Mouse (Mus musculus) hindbrain, embryonic 15.5 days (tissue): ENCODE measurements around the gene Atf6. TPM values are rescaled to one million over a fixed set of nuclear protein-coding genes. Genes with fewer than 3 reads are reported as not detected.
A peak's percentile ranks its signal among the peaks of the same experiment; 100 is the strongest.

Source experiments
- ATAC-seq: fragments of 200-750 bp; cut with Nextera tagmentation; 2 replicates; pipeline ENCODE4 v1.8.0; 2017; ENCODE audit warnings: low read depth, moderate number of reproducible peaks, moderate TSS enrichment; ENCODE audit not compliant: low FRiP score
- H3K27ac ChIP-seq: fragments of 300-500 bp; sonication (generic); replicated peaks from 2 replicates; pipeline ENCODE4 v1.5.1; 2015; ENCODE audit warnings: mild to moderate bottlenecking, inconsistent platforms
- H3K27me3 ChIP-seq: fragments of 300-500 bp; sonication (generic); 2 replicates; pipeline ENCODE4 v1.6.1; 2015; ENCODE audit warnings: control low read depth, inconsistent platforms
- H3K36me3 ChIP-seq: fragments of 300-500 bp; sonication (generic); 2 replicates; pipeline ENCODE4 v1.6.1; 2015; ENCODE audit warnings: control low read depth, inconsistent platforms
- H3K4me1 ChIP-seq: fragments of 300-500 bp; sonication (generic); replicated peaks from 2 replicates; pipeline ENCODE4 v1.6.1; 2015; ENCODE audit warnings: control low read depth, inconsistent platforms
- H3K4me2 ChIP-seq: fragments of 300-500 bp; sonication (generic); 2 replicates; pipeline ENCODE4 v1.6.1; 2015; ENCODE audit warnings: moderate library complexity, mild to moderate bottlenecking, inconsistent platforms
- H3K4me3 ChIP-seq: fragments of 300-500 bp; sonication (generic); 2 replicates; pipeline ENCODE4 v1.5.1; 2015; ENCODE audit warnings: mild to moderate bottlenecking, inconsistent platforms
- H3K9ac ChIP-seq: fragments of 300-500 bp; sonication (generic); 2 replicates; pipeline ENCODE4 v1.6.1; 2015; ENCODE audit warnings: inconsistent platforms
- H3K9me3 ChIP-seq: fragments of 300-500 bp; sonication (generic); 2 replicates; pipeline ENCODE4 v1.6.1; 2016; ENCODE audit warnings: control low read depth, inconsistent platforms
- WGBS: fragments of 180-500 bp; shearing (Covaris S2); methylation state at CpG from one replicate; pipeline ENCODE4 v1.1.7; 2015; 5-methylcytosine and 5-hydroxymethylcytosine counted together
- polyA plus RNA-seq: library from polyadenylated mRNA; unstranded; fragments of >200 nt; fragmentation: Nextera tagmentation; extraction: Ambion mirVana; gene quantifications from 2 replicates; pipeline ENCODE4 v1.2.1, GENCODE M21; 2015

The Atf6 gene
- polyA plus RNA-seq, 1 experiment from 2014 or later, result 7.6 TPM

DNA sequence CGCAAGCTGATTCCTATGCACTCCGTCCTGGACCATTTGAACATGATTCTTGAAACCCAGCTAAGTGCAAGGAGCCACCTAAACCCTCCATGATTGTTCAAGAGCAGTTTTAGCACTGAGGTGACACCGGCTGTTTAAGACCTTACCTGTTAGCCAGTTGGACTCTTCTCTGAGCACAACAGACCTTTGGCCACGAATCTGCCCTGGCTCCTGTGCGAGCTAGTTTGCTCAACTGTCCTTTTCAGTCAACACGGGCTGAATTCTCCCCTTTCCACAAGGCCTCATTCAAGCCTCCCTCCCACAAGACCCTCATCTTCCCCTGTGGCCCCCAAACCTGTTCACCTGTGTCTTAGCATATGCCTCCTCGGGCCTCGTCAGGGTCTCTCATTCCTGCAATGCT is 170.6 kb downstream of the Atf6 start:
- Histone ChIP-seq H3K4me3 (no peak overlapping the region), H3K36me3 (no peaks in the 10 kb centered on the region), H3K27me3 (no peaks in the 10 kb centered on the region), H3K9ac (no peak overlapping the region), H3K27ac (no peak overlapping the region), H3K9me3 (no peaks in the 10 kb centered on the region), H3K4me1 (no peaks in the 10 kb centered on the region), H3K4me2 (no peak overlapping the region)
- no peak for ATAC-seq
- WGBS, result 93% methylated on average over 8 of the region's 8 CpGs

- no peak for ATAC-seq
- Histone ChIP-seq H3K27me3 (no peaks in the 10 kb centered on the region), H3K27ac (no peak overlapping the region), H3K36me3 (no peaks in the 10 kb centered on the region), H3K9ac (no peak overlapping the region), H3K4me1 (no peaks in the 10 kb centered on the region), H3K4me2 (no peak overlapping the region), H3K9me3 (no peaks in the 10 kb centered on the region), H3K4me3 (no peak overlapping the region)
- WGBS, result 62% methylated on average over 6 of the region's 6 CpGs
These were observed 172.2 kb downstream of the Atf6 start for GRCm38 (mm10) chr1:170695326-170695725.

DNA sequence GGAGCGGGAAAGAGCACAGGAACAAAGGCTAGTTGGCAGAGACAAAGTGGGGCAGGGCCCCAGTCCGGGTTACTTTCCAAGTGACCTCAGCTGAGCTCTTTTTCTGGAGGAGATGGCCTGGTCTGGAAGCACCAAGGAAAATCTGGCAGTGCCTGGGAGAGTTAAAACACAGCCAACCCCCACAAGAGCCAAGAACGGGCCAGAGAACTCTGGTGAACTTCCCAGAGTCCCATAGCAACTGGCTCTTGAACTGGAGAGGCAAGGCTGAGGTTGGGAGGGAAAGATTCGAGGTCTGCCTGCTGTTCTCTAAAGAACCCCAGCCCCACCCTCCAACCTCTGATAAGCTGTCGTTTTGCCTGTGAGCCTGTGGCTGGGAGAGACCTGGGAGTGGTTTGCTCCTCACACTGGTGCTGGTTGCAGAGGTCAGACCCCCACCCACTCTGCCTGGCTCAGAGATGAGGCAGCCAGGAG is 172.7 kb downstream of the Atf6 start:
- no peak for ATAC-seq
- H3K36me3 ChIP-seq, result no peaks in the 10 kb centered on the region
- no peak overlapping the region for H3K27ac ChIP-seq
- no peak overlapping the region for H3K9ac ChIP-seq
- H3K9me3 ChIP-seq, result no peaks in the 10 kb centered on the region
- H3K4me2 ChIP-seq, result no peak overlapping the region
- 50% methylated on average over 5 of the region's 5 CpGs for WGBS
- no peaks in the 10 kb centered on the region for H3K27me3 ChIP-seq
- H3K4me3 ChIP-seq, result no peak overlapping the region
- H3K4me1 ChIP-seq, result no peaks in the 10 kb centered on the region

- WGBS, result 90% methylated on average over 5 of the region's 5 CpGs
- no peak overlapping the region for H3K4me3 ChIP-seq
- no peak overlapping the region for H3K27ac ChIP-seq
- H3K4me1 ChIP-seq, result no peaks in the 10 kb centered on the region
- H3K9ac ChIP-seq, result no peak overlapping the region
- H3K4me2 ChIP-seq, result no peak overlapping the region
- H3K36me3 ChIP-seq, result no peaks in the 10 kb centered on the region
- H3K9me3 ChIP-seq, result no peaks in the 10 kb centered on the region
- no peak for ATAC-seq
- no peaks in the 10 kb centered on the region for H3K27me3 ChIP-seq
These were observed 176.3 kb downstream of the Atf6 start for GRCm38 (mm10) chr1:170691301-170691700.

GRCm38 (mm10) chr1:170689773-170690172 is 177.8 kb downstream of the Atf6 start:
- ATAC-seq, result no peak
- H3K9me3 ChIP-seq, result no peaks in the 10 kb centered on the region
- no peaks in the 10 kb centered on the region for H3K27me3 ChIP-seq
- 97% methylated on average over 8 of the region's 8 CpGs for WGBS
- H3K4me1 ChIP-seq, result no peaks in the 10 kb centered on the region
- H3K4me3 ChIP-seq, result no peak overlapping the region
- no peak overlapping the region for H3K9ac ChIP-seq
- H3K36me3 ChIP-seq, result no peaks in the 10 kb centered on the region
- no peak overlapping the region for H3K4me2 ChIP-seq
- no peak overlapping the region for H3K27ac ChIP-seq

DNA sequence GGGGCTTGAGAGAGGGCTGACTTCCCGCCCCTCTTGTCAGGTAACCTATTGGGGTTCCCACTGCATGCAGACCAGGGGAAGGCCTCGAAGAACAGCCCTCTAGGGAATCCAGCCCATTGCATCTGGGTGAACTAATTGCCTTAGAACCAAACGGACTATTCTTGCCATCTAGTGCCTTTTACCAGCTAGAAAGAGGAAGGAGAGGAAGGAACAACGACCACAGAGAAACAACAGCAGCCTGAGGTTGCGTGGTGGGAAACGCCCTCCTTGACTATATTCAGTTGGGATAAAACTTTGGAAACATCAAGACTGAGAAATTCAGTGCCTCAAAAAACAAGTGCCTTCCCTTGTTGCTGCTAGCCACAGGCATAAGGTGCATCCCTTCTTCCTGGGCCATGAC is 183.7 kb downstream of the Atf6 start:
- Histone ChIP-seq H3K9ac (no peak overlapping the region), H3K27ac (no peak overlapping the region), H3K9me3 (no peaks in the 10 kb centered on the region), H3K36me3 (no peaks in the 10 kb centered on the region; the same call in 1 of the 2 replicates), H3K4me2 (no peak overlapping the region), H3K4me1 (no peaks in the 10 kb centered on the region; the same call in 1 of the 2 replicates), H3K27me3 (no peaks in the 10 kb centered on the region), H3K4me3 (no peak overlapping the region)
- WGBS, result 85% methylated on average over 6 of the region's 6 CpGs
- no peak for ATAC-seq

- H3K9me3 ChIP-seq, result no peaks in the 10 kb centered on the region
These were observed 187.9 kb downstream of the Atf6 start for GRCm38 (mm10) chr1:170679624-170680023.

GRCm38 (mm10) chr1:170678861-170679260 is 188.7 kb downstream of the Atf6 start:
- Histone ChIP-seq H3K9ac (no peak overlapping the region), H3K4me2 (no peak overlapping the region), H3K9me3 (no peaks in the 10 kb centered on the region), H3K36me3 (no peaks in the 10 kb centered on the region; the same call in 1 of the 2 replicates), H3K27ac (no peak overlapping the region), H3K27me3 (no peaks in the 10 kb centered on the region), H3K4me1 (no peaks in the 10 kb centered on the region; the same call in 1 of the 2 replicates), H3K4me3 (no peak overlapping the region)
- ATAC-seq, result no peak
- 62% methylated on average over 4 of the region's 4 CpGs for WGBS

More at GRCm38 (mm10) chr1:170679624-170680023, 187.9 kb downstream of the Atf6 start:
- Histone ChIP-seq H3K27me3 (no peaks in the 10 kb centered on the region), H3K36me3 (no peaks in the 10 kb centered on the region; the same call in 1 of the 2 replicates), H3K9ac (no peak overlapping the region), H3K4me1 (no peaks in the 10 kb centered on the region; the same call in 1 of the 2 replicates), H3K27ac (no peak overlapping the region), H3K4me2 (no peak overlapping the region), H3K4me3 (no peak overlapping the region)
- 79% methylated on average over 2 of the region's 2 CpGs for WGBS
- ATAC-seq, result no peak

GRCm38 (mm10) chr1:170677681-170678080 is 189.9 kb downstream of the Atf6 start:
- 98% methylated on average over 4 of the region's 4 CpGs for WGBS
- no peak overlapping the region for H3K27ac ChIP-seq
- no peaks in the 10 kb centered on the region; the same call in 1 of the 2 replicates for H3K36me3 ChIP-seq
- H3K4me1 ChIP-seq, result no peaks in the 10 kb centered on the region; the same call in 1 of the 2 replicates
- no peak overlapping the region for H3K4me3 ChIP-seq
- H3K27me3 ChIP-seq, result no peaks in the 10 kb centered on the region
- no peak for ATAC-seq
- no peak overlapping the region for H3K9ac ChIP-seq
- no peak overlapping the region for H3K4me2 ChIP-seq
- H3K9me3 ChIP-seq, result no peaks in the 10 kb centered on the region

DNA sequence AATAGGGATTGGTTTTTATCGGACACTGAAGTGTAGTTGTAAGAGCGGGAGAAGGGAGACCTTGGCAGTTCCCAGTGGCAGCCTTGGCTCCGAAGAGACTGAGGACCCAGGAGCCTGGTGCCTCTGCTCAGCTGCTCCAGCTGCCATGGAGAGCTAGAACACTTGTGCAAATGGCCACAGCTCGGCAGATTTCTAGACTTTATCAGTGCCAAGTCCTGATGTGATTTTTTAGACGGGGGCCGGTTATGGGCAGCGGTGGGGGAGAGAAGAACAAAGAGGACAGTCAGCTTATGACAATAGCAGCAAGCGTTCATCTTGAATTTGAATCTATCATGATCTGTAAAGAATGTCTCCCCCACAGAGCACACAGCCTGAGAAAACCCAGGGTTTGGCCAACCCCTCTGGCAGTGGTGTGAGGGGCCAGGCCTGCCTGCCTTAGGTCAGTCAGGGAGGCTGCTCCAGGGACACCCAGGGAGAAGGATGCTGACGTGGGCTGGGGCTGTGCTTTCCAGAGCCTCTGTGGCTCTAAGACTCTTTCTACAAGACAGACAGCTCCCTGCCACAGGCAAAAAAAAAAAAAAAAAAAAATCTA is 193.3 kb downstream of the Atf6 start:
- H3K27me3 ChIP-seq, result no peaks in the 10 kb centered on the region
- H3K36me3 ChIP-seq, result no peaks in the 10 kb centered on the region
- no peaks in the 10 kb centered on the region for H3K9me3 ChIP-seq
- H3K4me1 ChIP-seq, result no peaks in the 10 kb centered on the region
- no peak overlapping the region for H3K9ac ChIP-seq
- H3K27ac ChIP-seq, result no peak overlapping the region
- H3K4me3 ChIP-seq, result no peak overlapping the region
- ATAC-seq, result 0 out of 2 replicates have a peak, but pooled peaks have one; percentile 54
- no peak overlapping the region for H3K4me2 ChIP-seq
- WGBS, result 39% methylated on average over 9 of the region's 9 CpGs

DNA sequence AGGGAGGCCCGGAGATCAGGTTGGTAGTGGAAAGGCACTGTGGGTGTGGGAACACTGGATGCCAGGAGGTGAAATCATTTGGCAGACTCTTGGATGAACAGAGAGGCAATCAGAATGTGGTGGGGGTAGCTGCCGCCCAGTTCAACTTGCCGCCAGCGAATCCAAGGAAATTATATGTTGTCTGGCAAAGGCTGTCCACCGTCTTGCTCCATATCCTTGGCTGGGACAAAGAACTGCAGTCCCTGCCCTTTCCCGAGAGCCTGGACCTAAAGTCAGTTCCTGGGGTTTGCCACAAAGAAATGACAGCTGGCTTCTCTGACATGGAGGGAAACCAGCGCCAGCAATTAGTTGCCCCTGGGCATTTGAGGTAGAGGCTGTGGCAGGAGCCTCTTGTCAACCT is 202.4 kb downstream of the Atf6 start:
- Histone ChIP-seq H3K9ac (no peak overlapping the region), H3K27ac (no peak overlapping the region), H3K4me1 (0 out of 2 replicates have a peak, but pooled peaks cover 3% of the 10 kb centered on the region), H3K4me3 (no peak overlapping the region), H3K9me3 (no peaks in the 10 kb centered on the region), H3K4me2 (no peak overlapping the region), H3K27me3 (no peaks in the 10 kb centered on the region), H3K36me3 (no peaks in the 10 kb centered on the region)
- ATAC-seq, result peak; percentile 61; the same call in 1 of the 2 replicates
- WGBS, result 62% methylated on average over 7 of the region's 7 CpGs

- Histone ChIP-seq H3K9ac (no peak overlapping the region), H3K36me3 (no peaks in the 10 kb centered on the region), H3K4me2 (no peak overlapping the region), H3K27ac (0 out of 2 replicates have a peak overlapping the region, but pooled peaks have one; percentile 41), H3K4me3 (no peak overlapping the region), H3K4me1 (0 out of 2 replicates have a peak, but pooled peaks cover 3% of the 10 kb centered on the region), H3K9me3 (no peaks in the 10 kb centered on the region), H3K27me3 (no peaks in the 10 kb centered on the region)
- ATAC-seq, result no peak
- 75% methylated on average over 11 of the region's 11 CpGs for WGBS
These were observed 202.9 kb downstream of the Atf6 start for GRCm38 (mm10) chr1:170664620-170665185.
